Mouse (Mus musculus) bone marrow macrophage, adult 2 months (primary cell): ENCODE measurements at regions not wholly inside any gene's neighbourhood (a gene's known extent, or its start where the extent isn't known, plus 50 kb on each side); places are given as distances from the start of the nearest gene placed in this dataset.

Experiments used
- CTCF ChIP-seq: IDR thresholded peaks from 2 replicates; pipeline ENCODE4 v1.5.1; 2012; ENCODE audit warnings: low read depth, mild to moderate bottlenecking, low read length, moderate library complexity
- POLR2A ChIP-seq: IDR thresholded peaks from 2 replicates; pipeline ENCODE4 v1.6.1; 2012; ENCODE audit warnings: mild to moderate bottlenecking, low read depth, low read length, borderline replicate concordance

GRCm38 (mm10) chr4:98258336-98258735 is 124.8 kb downstream of the Tm2d1 start:
- TF ChIP-seq CTCF (no peak), POLR2A (no peak)
